Mouse (Mus musculus): Measurements from ENCODE around the gene Fgfrl1. TPM values are rescaled to one million over a fixed set of nuclear protein-coding genes. Genes with fewer than 3 reads are reported as not detected.

Gene Fgfrl1
- polyA plus RNA-seq, 1 experiment from 2014 or later: 40.1 TPM

DNA sequence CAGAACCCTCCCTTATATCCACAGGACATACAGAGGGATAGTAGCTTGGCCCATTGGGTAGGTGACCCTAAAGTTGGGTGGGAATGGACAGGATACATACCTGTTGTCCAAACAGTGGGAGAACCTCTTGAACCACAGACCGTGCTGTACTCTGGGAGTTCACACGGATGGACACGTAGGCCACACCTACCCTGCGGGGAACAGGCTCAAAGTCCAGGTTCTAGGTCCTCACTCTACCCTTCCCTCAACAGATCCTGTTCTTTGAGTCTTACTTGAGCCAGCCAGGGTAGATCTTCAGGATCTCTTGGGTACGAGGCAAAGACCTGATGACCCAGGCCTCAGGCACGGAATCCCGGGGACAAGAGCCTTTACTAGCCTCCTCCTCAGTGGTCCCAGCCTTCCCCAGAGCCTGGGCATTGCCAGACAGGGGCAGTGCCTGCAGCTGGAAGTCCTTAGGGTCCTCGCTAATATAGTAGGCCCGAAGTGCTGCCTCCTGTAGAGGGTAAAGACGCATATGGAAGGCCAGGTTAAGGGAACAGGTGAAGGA lies 37.7 kb upstream of the Fgfrl1 start:
- Histone ChIP-seq H3K4me3 (no peak overlapping the region), H3K9me3 (replicated peaks) (no peaks in the 10 kb centered on the region), H3K4me2 (no peak overlapping the region), H3K36me3 (peaks cover 77% of the 10 kb centered on the region), H3K9ac (no peak overlapping the region), H3K27me3 (replicated peaks) (no peaks in the 10 kb centered on the region), H3K27ac (ENCODE audit: poor library complexity, severe bottlenecking) (no peak overlapping the region), H3K4me1 (replicated peaks) (peaks cover 5% of the 10 kb centered on the region)
- 89% methylated on average over 10 of the region's 10 CpGs for WGBS
- no peak for ATAC-seq (ENCODE audit: insufficient number of reproducible peaks, low FRiP score)

DNA sequence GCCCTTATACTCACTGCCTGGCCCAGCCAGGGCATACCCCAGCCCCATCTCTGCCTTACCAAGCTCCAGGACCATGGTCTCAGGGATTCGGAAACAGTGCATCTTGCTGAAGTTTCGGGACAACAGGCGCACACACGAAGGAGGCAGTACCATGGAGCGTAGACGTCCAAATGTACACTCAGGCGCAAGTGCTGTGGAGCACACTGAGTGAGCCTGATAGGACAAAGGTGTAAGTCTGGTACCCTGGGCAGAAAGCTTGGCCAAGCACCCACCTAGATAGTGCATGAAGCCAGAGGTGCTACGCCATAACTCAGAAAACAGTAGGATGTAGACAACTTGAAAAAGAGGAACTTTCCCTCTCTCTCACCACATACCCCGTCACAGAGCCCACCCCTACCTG lies 36.8 kb upstream of the Fgfrl1 start:
- WGBS: 87% methylated on average over 9 of the region's 9 CpGs
- H3K9ac ChIP-seq: no peak overlapping the region
- no peaks in the 10 kb centered on the region for H3K27me3 ChIP-seq (replicated peaks)
- no peak overlapping the region for H3K4me2 ChIP-seq
- H3K4me3 ChIP-seq: no peak overlapping the region
- no peaks in the 10 kb centered on the region for H3K9me3 ChIP-seq (replicated peaks)
- H3K4me1 ChIP-seq (replicated peaks): peaks cover 11% of the 10 kb centered on the region
- H3K36me3 ChIP-seq: peaks cover 69% of the 10 kb centered on the region
- no peak for ATAC-seq (ENCODE audit: insufficient number of reproducible peaks, low FRiP score)
- no peak overlapping the region for H3K27ac ChIP-seq (ENCODE audit: poor library complexity, severe bottlenecking)

DNA sequence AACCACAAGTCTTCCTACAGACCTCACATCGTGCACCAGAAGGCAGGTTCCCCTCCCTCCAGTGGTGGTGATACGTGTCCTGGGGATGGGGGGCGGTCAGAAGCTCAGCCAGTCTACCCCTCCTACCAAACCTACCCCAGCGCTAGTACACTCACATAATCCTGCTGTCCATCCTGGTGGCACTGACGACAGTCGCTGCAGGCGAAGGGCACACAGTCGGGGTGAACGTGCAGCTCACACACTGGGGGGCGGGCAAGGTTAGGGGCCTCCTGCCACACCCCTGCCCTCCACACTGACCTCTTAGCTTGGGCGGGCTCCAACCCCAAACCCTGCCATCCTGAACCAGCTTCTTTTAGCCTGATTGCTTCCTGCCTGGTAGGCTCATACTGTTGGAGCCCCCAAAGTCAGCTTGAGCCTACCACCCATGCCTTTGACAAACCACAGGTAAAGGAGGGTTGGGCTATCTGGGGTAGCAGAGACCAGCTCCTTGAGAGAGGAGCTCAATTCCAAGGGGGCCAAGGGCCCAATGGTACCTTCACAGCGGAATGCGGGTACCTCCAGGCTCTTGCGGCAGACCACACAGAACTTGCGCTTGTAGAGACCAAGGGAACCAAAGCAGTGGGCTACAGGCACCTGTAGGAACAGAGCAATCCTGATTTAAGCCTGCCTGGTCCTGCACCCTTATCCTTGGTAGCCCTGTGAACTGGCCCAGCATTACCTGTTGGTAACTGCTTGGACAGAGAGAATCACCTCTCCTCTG lies 36.1 kb upstream of the Fgfrl1 start:
- no peak overlapping the region for H3K27ac ChIP-seq (ENCODE audit: poor library complexity, severe bottlenecking)
- no peak overlapping the region for H3K4me3 ChIP-seq
- no peaks in the 10 kb centered on the region for H3K9me3 ChIP-seq (replicated peaks)
- no peak overlapping the region for H3K9ac ChIP-seq
- 90% methylated on average over 15 of the region's 15 CpGs for WGBS
- peaks cover 11% of the 10 kb centered on the region for H3K4me1 ChIP-seq (replicated peaks)
- ATAC-seq (ENCODE audit: insufficient number of reproducible peaks, low FRiP score): no peak
- no peak overlapping the region for H3K4me2 ChIP-seq
- H3K36me3 ChIP-seq: peaks cover 62% of the 10 kb centered on the region
- no peaks in the 10 kb centered on the region for H3K27me3 ChIP-seq (replicated peaks)

GRCm38 (mm10) chr5:108657406-108657805 lies 34.8 kb upstream of the Fgfrl1 start:
- WGBS: 73% methylated on average over 5 of the region's 5 CpGs
- Histone ChIP-seq H3K27ac (ENCODE audit: poor library complexity, severe bottlenecking) (no peak overlapping the region), H3K4me2 (no peak overlapping the region), H3K36me3 (peaks cover 54% of the 10 kb centered on the region), H3K27me3 (replicated peaks) (no peaks in the 10 kb centered on the region), H3K9me3 (replicated peaks) (no peaks in the 10 kb centered on the region), H3K9ac (no peak overlapping the region), H3K4me3 (no peak overlapping the region), H3K4me1 (replicated peaks) (peaks cover 11% of the 10 kb centered on the region)
- ATAC-seq (ENCODE audit: insufficient number of reproducible peaks, low FRiP score): no peak

DNA sequence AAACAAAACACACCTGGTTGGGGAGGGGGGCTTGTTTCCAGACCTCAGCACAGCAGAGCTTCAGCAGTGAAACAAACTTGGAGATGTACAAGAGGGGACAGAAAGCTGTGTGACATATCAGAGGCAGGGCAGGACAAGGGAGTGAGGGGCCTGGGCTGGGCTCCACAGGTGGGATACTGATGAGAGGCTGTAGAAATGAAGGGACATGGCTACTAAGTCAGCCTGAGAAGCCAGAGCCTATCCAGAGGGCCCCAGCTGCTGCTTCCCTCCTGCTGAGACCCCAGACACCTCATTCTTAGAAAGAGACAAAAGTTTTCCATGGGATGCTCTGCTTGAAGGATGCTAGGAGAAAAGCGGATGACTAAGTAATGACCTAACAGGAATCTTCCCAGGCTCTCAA lies 33.6 kb upstream of the Fgfrl1 start:
- no peak overlapping the region for H3K4me3 ChIP-seq
- H3K27ac ChIP-seq (ENCODE audit: poor library complexity, severe bottlenecking): no peak overlapping the region
- ATAC-seq (ENCODE audit: insufficient number of reproducible peaks, low FRiP score): no peak
- no peaks in the 10 kb centered on the region for H3K9me3 ChIP-seq (replicated peaks)
- H3K4me2 ChIP-seq: no peak overlapping the region
- peaks cover 11% of the 10 kb centered on the region for H3K4me1 ChIP-seq (replicated peaks)
- H3K36me3 ChIP-seq: peaks cover 43% of the 10 kb centered on the region
- WGBS: 87% methylated on average over 1 of the region's 1 CpGs
- no peak overlapping the region for H3K9ac ChIP-seq
- peaks cover 6% of the 10 kb centered on the region for H3K27me3 ChIP-seq (replicated peaks)

- H3K27ac ChIP-seq (ENCODE audit: poor library complexity, severe bottlenecking): no peak within 1 kb of the TSS
- H3K27me3 ChIP-seq (replicated peaks): peaks cover 12% of the 10 kb centered on the region
- peaks cover 11% of the 10 kb centered on the region for H3K4me1 ChIP-seq (replicated peaks)
- no peaks in the 10 kb centered on the region for H3K9me3 ChIP-seq (replicated peaks)
- WGBS: 13% methylated on average over 24 of the region's 24 CpGs
- H3K9ac ChIP-seq: peak within 1 kb of the TSS; percentile 90
- peak within 1 kb of the TSS; percentile 94 for H3K4me2 ChIP-seq
- H3K36me3 ChIP-seq: peaks cover 29% of the 10 kb centered on the region
- ATAC-seq (ENCODE audit: insufficient number of reproducible peaks, low FRiP score): peak; percentile 51
- peak within 1 kb of the TSS; percentile 87 for H3K4me3 ChIP-seq
Observed at GRCm38 (mm10) chr5:108659698-108660631, 32.2 kb upstream of the Fgfrl1 start, which contains the start of gene Idua. Gene Idua (plus strand): TSS chr5:108660331.

GRCm38 (mm10) chr5:108660632-108661268 lies 31.4 kb upstream of the Fgfrl1 start:
- Histone ChIP-seq H3K36me3 (peaks cover 21% of the 10 kb centered on the region), H3K9ac (peak overlapping the region; percentile 90), H3K27ac (ENCODE audit: poor library complexity, severe bottlenecking) (no peak overlapping the region), H3K4me1 (replicated peaks) (peaks cover 11% of the 10 kb centered on the region), H3K4me3 (peak overlapping the region; percentile 87), H3K27me3 (replicated peaks) (peaks cover 14% of the 10 kb centered on the region), H3K9me3 (replicated peaks) (no peaks in the 10 kb centered on the region), H3K4me2 (peak overlapping the region; percentile 94)
- WGBS: 13% methylated on average over 36 of the region's 36 CpGs
- peak; percentile 100 for ATAC-seq (ENCODE audit: insufficient number of reproducible peaks, low FRiP score)

GRCm38 (mm10) chr5:108662772-108663171 lies 29.4 kb upstream of the Fgfrl1 start:
- Histone ChIP-seq H3K27ac (ENCODE audit: poor library complexity, severe bottlenecking) (no peak overlapping the region), H3K4me2 (no peak overlapping the region), H3K9me3 (replicated peaks) (no peaks in the 10 kb centered on the region), H3K27me3 (replicated peaks) (peaks cover 14% of the 10 kb centered on the region), H3K9ac (no peak overlapping the region), H3K4me3 (no peak overlapping the region), H3K36me3 (peaks cover 3% of the 10 kb centered on the region; the same call in 1 of the 2 replicates), H3K4me1 (replicated peaks) (peaks cover 11% of the 10 kb centered on the region)
- no peak for ATAC-seq (ENCODE audit: insufficient number of reproducible peaks, low FRiP score)
- 78% methylated on average over 4 of the region's 4 CpGs for WGBS

DNA sequence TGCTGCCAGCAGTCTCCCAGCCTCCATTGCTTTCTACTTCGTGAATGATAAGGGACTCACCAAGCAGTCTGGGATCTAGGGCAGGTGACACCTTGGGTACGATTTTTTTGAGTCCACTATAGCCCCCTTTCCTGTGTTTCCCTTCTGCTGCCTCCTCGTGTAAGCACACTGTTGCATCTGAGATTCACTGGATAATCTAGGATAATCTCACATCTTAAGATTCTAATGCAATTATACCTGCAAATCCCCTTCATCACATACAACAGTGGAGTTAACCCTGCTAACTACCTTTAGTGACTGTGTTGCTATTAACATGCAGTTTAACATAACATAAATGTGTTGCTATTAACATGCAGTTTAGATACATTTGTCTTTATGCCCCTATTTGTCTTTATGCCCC lies 27.1 kb upstream of the Fgfrl1 start:
- Histone ChIP-seq H3K4me2 (no peak overlapping the region), H3K9ac (no peak overlapping the region), H3K9me3 (replicated peaks) (no peaks in the 10 kb centered on the region), H3K36me3 (no peaks in the 10 kb centered on the region), H3K4me3 (no peak overlapping the region), H3K27ac (ENCODE audit: poor library complexity, severe bottlenecking) (no peak overlapping the region), H3K27me3 (replicated peaks) (peaks cover 14% of the 10 kb centered on the region), H3K4me1 (replicated peaks) (peaks cover 8% of the 10 kb centered on the region)
- 33% methylated on average over 3 of the region's 3 CpGs for WGBS
- no peak for ATAC-seq (ENCODE audit: insufficient number of reproducible peaks, low FRiP score)

DNA sequence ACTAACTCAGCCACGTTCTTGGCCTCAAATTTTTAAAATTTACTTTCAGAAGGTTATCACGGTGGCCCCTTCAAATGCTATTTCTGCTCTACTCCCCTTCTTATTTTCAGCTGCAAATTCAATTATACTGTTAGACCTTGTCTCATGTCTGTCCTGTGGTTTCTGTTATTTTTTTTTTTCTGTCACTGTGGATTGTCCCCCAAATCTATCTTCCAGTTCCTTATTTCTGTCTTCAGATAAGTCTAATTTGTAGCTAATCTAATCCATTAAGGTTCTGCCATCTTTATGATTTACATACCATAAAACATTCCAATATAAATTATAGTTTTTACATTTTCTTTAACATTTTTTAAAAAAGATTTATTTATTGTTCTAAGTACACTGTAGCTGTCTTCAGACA lies 24.8 kb upstream of the Fgfrl1 start:
- Histone ChIP-seq H3K4me1 (replicated peaks) (peaks cover 14% of the 10 kb centered on the region), H3K9ac (no peak overlapping the region), H3K9me3 (replicated peaks) (no peaks in the 10 kb centered on the region), H3K4me2 (no peak overlapping the region), H3K4me3 (no peak overlapping the region), H3K27ac (ENCODE audit: poor library complexity, severe bottlenecking) (no peak overlapping the region), H3K27me3 (replicated peaks) (peaks cover 14% of the 10 kb centered on the region), H3K36me3 (peaks cover 14% of the 10 kb centered on the region)
- 83% methylated on average over 2 of the region's 2 CpGs for WGBS
- ATAC-seq (ENCODE audit: insufficient number of reproducible peaks, low FRiP score): no peak
